Mouse (Mus musculus) G1E-ER4 (cell line): ENCODE data around the gene Bloc1s6. TPM values are rescaled to one million over a fixed set of nuclear protein-coding genes. Genes with fewer than 3 reads are reported as not detected.

ENCODE experiments used
- GATA1 ChIP-seq: IDR thresholded peaks from one replicate; pipeline ENCODE4 v1.8.0; 2012; ENCODE audit warnings: low read length, inconsistent platforms
- polyA plus RNA-seq: library from polyadenylated mRNA; stranded (reverse); fragments of >175 nt; gene quantifications from 2 replicates; pipeline ENCODE4 v1.2.3, GENCODE M21; 2012

Bloc1s6 gene
- polyA plus RNA-seq, 1 experiment = 21.6 TPM

DNA sequence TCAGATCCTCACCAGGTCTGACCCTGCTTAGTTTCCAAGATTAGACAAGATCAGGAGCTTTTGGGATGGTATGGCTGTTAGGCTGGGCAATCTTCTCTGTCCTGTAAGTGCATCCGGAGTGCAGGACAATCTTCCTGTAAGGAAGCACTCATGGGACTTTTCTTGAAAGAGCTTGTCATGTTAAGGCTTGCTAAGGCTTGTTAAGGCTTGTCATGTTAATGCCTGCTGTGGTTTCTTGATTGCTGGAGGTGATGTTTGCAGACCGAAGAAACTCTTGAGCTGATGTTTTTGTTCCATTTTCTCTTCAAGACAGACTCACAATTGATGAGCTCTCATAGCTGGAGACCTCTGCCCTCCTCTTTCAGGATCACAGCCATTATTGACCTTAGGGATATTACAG is 47.9 kb downstream of the Bloc1s6 start:
- TF ChIP-seq GATA1 = no peak

DNA sequence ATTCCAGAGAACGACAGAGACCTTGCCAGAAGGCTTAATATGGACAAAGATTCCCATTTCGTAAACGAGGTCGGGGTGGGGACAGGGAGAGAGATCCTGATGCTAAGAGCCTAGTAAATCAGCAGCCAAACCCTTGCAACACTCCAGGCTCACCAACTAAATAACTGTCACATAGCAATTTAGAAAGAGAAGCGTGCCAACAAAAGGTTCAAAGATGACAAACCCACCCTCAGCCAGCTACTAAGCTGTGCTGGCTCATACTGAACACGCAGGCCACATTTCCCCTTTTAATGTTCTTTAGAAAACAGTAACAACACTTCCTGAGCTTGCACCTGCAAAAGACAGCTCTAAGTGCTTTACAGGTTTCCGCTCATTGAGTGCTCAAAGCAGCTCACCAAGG is 51.0 kb downstream of the Bloc1s6 start:
- TF ChIP-seq GATA1 = no peak

DNA sequence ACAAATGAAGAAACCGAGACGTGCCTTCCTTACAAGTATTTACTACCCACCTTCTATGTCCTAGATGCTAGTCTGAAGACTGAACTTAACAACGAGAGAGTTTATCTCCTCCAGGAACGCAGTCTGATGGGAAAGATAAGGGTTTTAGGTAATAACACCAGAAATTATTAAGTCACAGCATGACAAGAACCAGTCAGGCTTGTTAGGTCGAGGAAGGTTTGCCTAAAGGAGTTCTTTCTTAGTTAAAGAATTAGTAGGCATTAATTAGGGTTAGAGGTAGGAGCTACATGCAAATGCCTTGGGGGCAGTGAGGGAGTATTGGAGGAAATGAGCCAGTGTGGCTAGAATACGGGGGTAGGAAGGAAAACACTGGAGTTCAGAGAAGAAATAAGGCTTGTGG is 51.4 kb downstream of the Bloc1s6 start:
- TF ChIP-seq GATA1 = no peak

Other genes with a start within 250 kb of the Bloc1s6 start
- not detected in 2 replicates for gene Gatm, start 127.2 kb upstream of the Bloc1s6 start, polyA plus RNA-seq
- not detected in 2 replicates for gene AA467197, start 101.5 kb upstream of the Bloc1s6 start, polyA plus RNA-seq
- not detected in 2 replicates for gene Slc30a4, start 35.8 kb upstream of the Bloc1s6 start, polyA plus RNA-seq
- 0.43 and 0.50 TPM in 2 replicates for gene Sqor, start 26.7 kb downstream of the Bloc1s6 start, polyA plus RNA-seq